Mouse (Mus musculus): ENCODE data around the gene Vps29. TPM values are rescaled to one million over a fixed set of nuclear protein-coding genes. Genes with fewer than 3 reads are reported as not detected.

The Vps29 gene
- total RNA-seq, 1 experiment from 2014 or later: 63.2 TPM

- no peak for ATAC-seq (replicated peaks in 1 of 2; ENCODE audit: insufficient read depth in 1 of 2, low FRiP score in 2 of 2, low TSS enrichment in 1 of 2, low read depth in 1 of 2, poor library complexity in 2 of 2, severe bottlenecking in 2 of 2)
Measured at GRCm38 (mm10) chr5:122390671-122391070, 36.5 kb downstream of the Vps29 start.

GRCm38 (mm10) chr5:122391178-122391785, 37.1 kb downstream of the Vps29 start:
- ATAC-seq (replicated peaks in 1 of 2; ENCODE audit: insufficient read depth in 1 of 2, low FRiP score in 2 of 2, low TSS enrichment in 1 of 2, low read depth in 1 of 2, poor library complexity in 2 of 2, severe bottlenecking in 2 of 2): no peak

GRCm38 (mm10) chr5:122391786-122392180, 37.6 kb downstream of the Vps29 start, which contains the start of gene Arpc3:
Gene Arpc3 (plus strand): TSS chr5:122391878.
- ATAC-seq (replicated peaks in 1 of 2; ENCODE audit: insufficient read depth in 1 of 2, low FRiP score in 2 of 2, low TSS enrichment in 1 of 2, low read depth in 1 of 2, poor library complexity in 2 of 2, severe bottlenecking in 2 of 2): peak; percentile 83 to 88

GRCm38 (mm10) chr5:122392227-122393004, 38.2 kb downstream of the Vps29 start:
- ATAC-seq (replicated peaks in 1 of 2; ENCODE audit: insufficient read depth in 1 of 2, low FRiP score in 2 of 2, low TSS enrichment in 1 of 2, low read depth in 1 of 2, poor library complexity in 2 of 2, severe bottlenecking in 2 of 2): peak; percentile 25 to 51

GRCm38 (mm10) chr5:122393887-122394286, 39.7 kb downstream of the Vps29 start:
- ATAC-seq (replicated peaks in 1 of 2; ENCODE audit: insufficient read depth in 1 of 2, low FRiP score in 2 of 2, low TSS enrichment in 1 of 2, low read depth in 1 of 2, poor library complexity in 2 of 2, severe bottlenecking in 2 of 2): no peak

GRCm38 (mm10) chr5:122396791-122397190, 42.6 kb downstream of the Vps29 start:
- ATAC-seq (replicated peaks in 1 of 2; ENCODE audit: insufficient read depth in 1 of 2, low FRiP score in 2 of 2, low TSS enrichment in 1 of 2, low read depth in 1 of 2, poor library complexity in 2 of 2, severe bottlenecking in 2 of 2): peak; percentile 40 to 52

- no peak for ATAC-seq (replicated peaks in 1 of 2; ENCODE audit: insufficient read depth in 1 of 2, low FRiP score in 2 of 2, low TSS enrichment in 1 of 2, low read depth in 1 of 2, poor library complexity in 2 of 2, severe bottlenecking in 2 of 2)
Measured at GRCm38 (mm10) chr5:122397495-122397894, 43.3 kb downstream of the Vps29 start.

- no peak for ATAC-seq (replicated peaks in 1 of 2; ENCODE audit: insufficient read depth in 1 of 2, low FRiP score in 2 of 2, low TSS enrichment in 1 of 2, low read depth in 1 of 2, poor library complexity in 2 of 2, severe bottlenecking in 2 of 2)
Measured at GRCm38 (mm10) chr5:122399871-122400270, 45.7 kb downstream of the Vps29 start.

GRCm38 (mm10) chr5:122400628-122401302, 46.6 kb downstream of the Vps29 start:
- 0 out of 4 replicates have a peak, but pooled peaks of 1 of the 2 experiments have one; percentile 6 for ATAC-seq (replicated peaks in 1 of 2; ENCODE audit: insufficient read depth in 1 of 2, low FRiP score in 2 of 2, low TSS enrichment in 1 of 2, low read depth in 1 of 2, poor library complexity in 2 of 2, severe bottlenecking in 2 of 2)

GRCm38 (mm10) chr5:122401303-122401640, 47.1 kb downstream of the Vps29 start:
- peak in 1 of 2 experiments; percentile 46; a peak in 3 of 4 replicates for ATAC-seq (replicated peaks in 1 of 2; ENCODE audit: insufficient read depth in 1 of 2, low FRiP score in 2 of 2, low TSS enrichment in 1 of 2, low read depth in 1 of 2, poor library complexity in 2 of 2, severe bottlenecking in 2 of 2)

GRCm38 (mm10) chr5:122402160-122402559, 48.0 kb downstream of the Vps29 start:
- no peak for ATAC-seq (replicated peaks in 1 of 2; ENCODE audit: insufficient read depth in 1 of 2, low FRiP score in 2 of 2, low TSS enrichment in 1 of 2, low read depth in 1 of 2, poor library complexity in 2 of 2, severe bottlenecking in 2 of 2)

- no peak for ATAC-seq (replicated peaks in 1 of 2; ENCODE audit: insufficient read depth in 1 of 2, low FRiP score in 2 of 2, low TSS enrichment in 1 of 2, low read depth in 1 of 2, poor library complexity in 2 of 2, severe bottlenecking in 2 of 2)
Measured at GRCm38 (mm10) chr5:122402772-122403171, 48.6 kb downstream of the Vps29 start.

GRCm38 (mm10) chr5:122403362-122403761, 49.2 kb downstream of the Vps29 start:
- ATAC-seq (replicated peaks in 1 of 2; ENCODE audit: insufficient read depth in 1 of 2, low FRiP score in 2 of 2, low TSS enrichment in 1 of 2, low read depth in 1 of 2, poor library complexity in 2 of 2, severe bottlenecking in 2 of 2): no peak

GRCm38 (mm10) chr5:122405537-122405936, 51.4 kb downstream of the Vps29 start:
- no peak for ATAC-seq (replicated peaks in 1 of 2; ENCODE audit: insufficient read depth in 1 of 2, low FRiP score in 2 of 2, low TSS enrichment in 1 of 2, low read depth in 1 of 2, poor library complexity in 2 of 2, severe bottlenecking in 2 of 2)

GRCm38 (mm10) chr5:122409692-122410645, 55.8 kb downstream of the Vps29 start:
- ATAC-seq (replicated peaks in 1 of 2; ENCODE audit: insufficient read depth in 1 of 2, low FRiP score in 2 of 2, low TSS enrichment in 1 of 2, low read depth in 1 of 2, poor library complexity in 2 of 2, severe bottlenecking in 2 of 2): no peak

GRCm38 (mm10) chr5:122411892-122412291, 57.7 kb downstream of the Vps29 start:
- no peak for ATAC-seq (replicated peaks in 1 of 2; ENCODE audit: insufficient read depth in 1 of 2, low FRiP score in 2 of 2, low TSS enrichment in 1 of 2, low read depth in 1 of 2, poor library complexity in 2 of 2, severe bottlenecking in 2 of 2)

- ATAC-seq (replicated peaks in 1 of 2; ENCODE audit: insufficient read depth in 1 of 2, low FRiP score in 2 of 2, low TSS enrichment in 1 of 2, low read depth in 1 of 2, poor library complexity in 2 of 2, severe bottlenecking in 2 of 2): no peak
Measured at GRCm38 (mm10) chr5:122412826-122413225, 58.7 kb downstream of the Vps29 start.
